Mouse (Mus musculus) gastrocnemius, adult 18-20 months (tissue): Measurements from ENCODE around the gene T2. TPM values are rescaled to one million over a fixed set of nuclear protein-coding genes. Genes with fewer than 3 reads are reported as not detected.
A peak's percentile ranks its signal among the peaks of the same experiment; 100 is the strongest.
"Not testable (repeated sequence)": the region's sequence is repeated elsewhere in the genome, so short reads cannot be mapped to it uniquely, and the experiment has no call there.

Experiments
- DNase-seq: peaks from one replicate; pipeline ENCODE4 v3.0.0; 2021; ENCODE audit warnings: low spot score
- long read RNA-seq, 2 experiments: library from polyadenylated mRNA; stranded (forward); transcript quantifications; one replicate each; pipeline ENCODE4 v2.0.0; 2021
- total RNA-seq, 2 experiments: library from RNA; stranded (reverse); gene quantifications; 2 replicates each; pipeline ENCODE4 v1.2.3; 2021

T2 gene
- total RNA-seq: not detected
- long read RNA-seq, experiment 1: 0 reads
- long read RNA-seq, experiment 2: 0 reads

DNA sequence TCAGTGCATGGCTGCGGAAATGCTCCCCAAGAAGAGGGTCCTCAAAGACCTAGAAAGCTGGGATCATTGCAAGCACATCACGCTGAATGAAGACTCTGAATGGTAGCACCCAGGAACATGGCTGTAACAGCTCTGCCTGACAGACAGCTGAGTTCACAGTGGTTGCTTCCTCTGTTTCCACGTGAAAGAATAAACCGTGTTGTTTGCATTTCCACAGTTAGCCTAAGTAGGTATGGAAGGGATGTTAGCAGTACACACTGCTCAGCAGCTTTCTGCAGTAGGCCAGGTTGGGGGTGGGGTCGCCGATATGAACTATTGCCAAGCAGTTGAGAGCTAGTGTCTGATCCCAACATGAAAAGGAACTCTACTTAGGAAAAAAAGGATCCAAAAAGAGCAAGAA lies at the start of gene T2:
T2 (plus strand) TSS at position 301 of the 400 bp plus-strand sequence.
- no peak for DNase-seq

DNA sequence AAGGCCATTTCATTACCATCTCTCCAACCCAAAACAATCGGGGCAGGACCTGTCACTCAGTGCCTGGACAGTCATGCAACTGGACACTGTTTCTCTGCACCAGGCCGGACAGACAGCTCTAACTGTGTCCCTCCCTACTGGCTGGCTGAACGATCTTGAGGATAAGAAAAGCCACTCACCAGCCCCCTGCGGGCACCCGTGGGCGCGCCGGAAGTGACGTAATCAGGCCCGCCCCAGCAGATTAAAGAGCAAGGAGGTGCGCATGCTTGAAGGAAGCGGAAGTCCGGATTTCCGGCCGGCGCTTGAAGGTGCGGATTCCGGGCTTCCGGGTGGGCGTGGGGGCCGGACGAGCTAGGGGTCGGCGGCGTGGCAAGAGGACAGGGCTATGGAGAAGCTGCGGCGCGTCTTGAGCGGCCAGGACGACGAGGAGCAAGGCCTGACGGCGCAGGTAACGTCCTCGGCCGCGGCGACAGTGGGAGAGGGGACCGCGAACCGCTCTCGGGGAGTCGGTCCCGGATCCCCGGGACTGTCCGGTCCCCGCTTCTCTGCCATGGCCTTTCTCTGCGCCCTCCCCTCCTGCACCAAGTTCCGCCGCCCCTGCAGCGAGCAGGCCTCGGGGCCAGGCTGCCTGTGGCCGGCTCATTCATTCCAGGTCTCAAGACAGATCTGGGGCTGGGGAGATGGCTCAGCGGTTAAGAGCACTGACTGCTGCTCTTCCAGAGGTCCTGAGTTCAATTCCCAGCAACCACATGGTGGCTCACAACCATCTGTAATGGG lies 44.8 kb upstream of the T2 start, which contains the start of gene Sft2d1:
Sft2d1 (plus strand) TSS at position 265 of the 777 bp plus-strand sequence.
- DNase-seq: peak; percentile 97

DNA sequence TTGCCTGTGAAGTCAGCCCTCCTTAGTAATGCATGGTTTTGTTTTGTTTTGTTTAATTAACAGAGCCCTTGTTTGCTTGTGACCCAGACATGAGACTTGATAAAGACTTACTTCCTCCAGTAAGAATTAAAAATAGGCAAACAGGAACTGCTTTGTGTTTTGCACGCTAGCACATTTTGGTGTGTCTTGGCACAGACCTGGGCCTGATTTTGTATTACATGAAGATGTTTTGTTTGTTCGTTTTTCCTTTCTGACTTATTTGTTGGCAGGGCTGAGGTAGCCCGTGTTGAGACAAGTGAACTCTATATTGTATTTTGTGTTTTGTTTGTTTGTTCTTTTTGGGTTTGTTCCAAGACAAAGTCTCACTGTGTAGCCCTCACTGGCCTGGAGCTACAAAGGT lies 44.0 kb upstream of the T2 start:
- no peak for DNase-seq

DNA sequence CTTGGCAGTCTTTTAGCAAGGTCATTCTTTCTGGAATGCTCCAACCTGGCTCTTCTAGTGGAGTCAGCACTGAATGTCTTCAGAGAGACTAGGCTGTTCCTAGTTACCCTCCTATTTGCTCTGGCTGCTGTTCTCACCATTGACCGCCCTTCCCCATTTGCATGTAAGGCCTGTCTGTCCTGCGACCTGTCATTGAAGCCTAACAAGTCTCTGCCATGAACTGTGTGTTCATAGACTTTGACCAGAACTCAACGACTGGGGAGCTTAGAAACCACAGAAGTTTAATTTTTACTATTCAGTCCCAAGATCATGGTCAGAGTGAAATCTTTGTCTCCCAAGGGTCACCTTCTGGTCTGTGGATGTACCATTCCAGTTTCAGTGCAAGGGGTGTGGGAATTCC lies 41.8 kb upstream of the T2 start:
- no peak for DNase-seq

DNA sequence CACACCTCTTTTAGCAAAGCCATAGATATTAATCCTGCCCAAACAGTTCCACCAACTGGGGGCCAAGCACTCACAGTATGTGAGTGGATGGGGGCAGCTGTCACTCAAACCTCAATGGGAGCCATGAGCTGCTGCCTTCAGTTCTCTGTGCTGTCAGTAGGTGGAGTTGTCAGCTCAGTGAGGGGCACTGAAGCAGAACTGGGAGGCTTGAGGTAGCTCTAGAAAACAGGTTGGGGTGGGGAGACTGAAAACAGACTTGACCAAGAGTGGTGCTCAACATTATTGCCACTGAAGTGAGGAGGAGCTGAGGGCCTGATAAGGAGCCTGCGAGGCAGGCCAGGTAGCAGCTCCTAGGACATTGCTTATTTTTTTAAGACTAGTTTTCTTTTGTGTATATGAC lies 39.5 kb upstream of the T2 start:
- no peak for DNase-seq

DNA sequence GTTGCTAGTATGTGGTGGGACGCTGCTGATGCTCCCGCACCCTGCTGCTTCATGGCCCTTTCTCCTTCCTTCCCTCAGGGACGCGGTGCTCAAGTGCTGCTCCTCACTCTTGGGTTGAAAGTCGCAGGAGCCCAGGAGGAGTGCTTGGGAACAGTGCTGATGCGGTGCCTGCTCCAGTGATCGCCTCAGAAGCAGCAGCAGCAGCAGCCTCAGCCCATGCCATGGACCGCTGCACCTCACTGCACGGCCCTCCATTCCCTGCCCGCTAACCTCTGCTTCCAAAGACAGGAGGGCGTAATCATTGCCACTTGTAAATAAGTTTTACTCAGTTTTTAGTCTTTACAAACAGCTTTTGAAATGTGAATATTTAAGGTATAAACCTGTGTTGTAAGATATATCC lies 28.9 kb upstream of the T2 start:
- not testable (repeated sequence) for DNase-seq

DNA sequence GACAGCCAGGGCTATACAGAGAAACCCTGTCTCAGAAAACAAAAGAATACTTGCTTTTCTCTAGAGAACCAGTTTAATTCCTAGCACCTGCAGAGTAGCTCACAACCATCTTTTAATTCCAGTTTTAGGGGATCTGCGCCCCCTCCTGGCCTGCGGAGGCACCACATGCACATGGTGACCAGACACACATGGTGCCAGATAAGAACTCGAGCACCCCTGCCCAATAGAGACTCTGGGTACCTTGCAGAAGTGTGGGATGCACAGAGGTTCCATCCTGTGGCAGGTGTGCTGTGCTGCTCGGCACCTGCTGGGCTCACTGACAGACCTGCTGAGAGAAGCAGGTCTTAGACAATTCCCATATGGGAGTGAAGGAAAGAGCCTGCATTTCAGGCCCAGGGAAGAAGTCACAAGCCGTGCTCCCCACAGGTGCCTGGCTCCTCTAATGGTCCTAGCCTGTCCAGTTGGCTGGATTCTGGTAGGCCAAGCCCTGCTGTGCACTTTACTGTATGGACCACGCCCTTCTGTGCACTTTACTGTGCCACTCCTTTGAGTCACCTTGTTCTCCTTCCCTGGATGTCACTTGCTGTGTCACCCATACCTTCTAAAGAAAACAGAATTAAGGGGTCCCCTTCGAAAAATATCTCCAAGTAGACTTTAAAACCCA lies 27.1 kb upstream of the T2 start:
- DNase-seq: no peak

DNA sequence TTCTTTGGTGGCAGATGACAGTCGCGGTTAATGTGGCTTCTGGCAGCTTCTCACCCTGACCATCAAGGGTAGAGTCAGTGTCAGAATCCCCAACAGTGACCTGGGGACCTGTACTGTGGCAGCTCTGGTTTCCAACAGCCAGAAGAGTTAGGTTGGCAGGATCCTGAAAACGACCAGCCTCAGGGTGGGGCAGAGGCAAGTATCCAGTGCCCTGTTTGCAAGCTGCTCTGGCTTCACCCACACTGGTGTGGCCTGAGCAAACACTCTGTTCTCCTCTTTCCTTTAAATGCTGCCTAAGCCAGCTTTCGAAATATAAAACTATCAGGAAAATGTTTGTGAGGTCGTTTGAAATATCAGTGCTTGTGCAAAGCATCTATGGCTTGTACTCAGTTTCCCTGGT lies 25.2 kb upstream of the T2 start:
- no peak for DNase-seq

DNA sequence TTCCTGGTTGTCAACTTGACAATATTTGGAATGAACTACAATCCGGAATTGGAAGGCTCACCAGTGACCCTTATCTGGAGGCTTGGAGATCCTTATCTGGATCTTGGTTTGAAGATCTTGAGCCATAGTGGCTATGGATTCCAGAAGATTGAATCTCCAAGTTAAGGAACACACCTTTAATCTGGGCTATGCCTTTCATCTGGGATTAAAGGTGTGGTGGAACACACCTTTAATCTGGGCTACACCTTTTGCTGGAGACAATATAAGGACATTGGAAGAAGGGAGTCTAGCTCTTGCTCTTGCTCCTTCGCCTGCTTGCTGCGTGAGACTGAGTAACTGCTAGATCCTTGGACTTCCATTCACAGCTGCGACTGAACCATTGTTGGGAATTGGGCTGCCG lies 18.6 kb upstream of the T2 start, which contains the start of gene Prr18:
Prr18 (plus strand) TSS at position 301 of the 400 bp plus-strand sequence.
- not testable (repeated sequence) for DNase-seq

DNA sequence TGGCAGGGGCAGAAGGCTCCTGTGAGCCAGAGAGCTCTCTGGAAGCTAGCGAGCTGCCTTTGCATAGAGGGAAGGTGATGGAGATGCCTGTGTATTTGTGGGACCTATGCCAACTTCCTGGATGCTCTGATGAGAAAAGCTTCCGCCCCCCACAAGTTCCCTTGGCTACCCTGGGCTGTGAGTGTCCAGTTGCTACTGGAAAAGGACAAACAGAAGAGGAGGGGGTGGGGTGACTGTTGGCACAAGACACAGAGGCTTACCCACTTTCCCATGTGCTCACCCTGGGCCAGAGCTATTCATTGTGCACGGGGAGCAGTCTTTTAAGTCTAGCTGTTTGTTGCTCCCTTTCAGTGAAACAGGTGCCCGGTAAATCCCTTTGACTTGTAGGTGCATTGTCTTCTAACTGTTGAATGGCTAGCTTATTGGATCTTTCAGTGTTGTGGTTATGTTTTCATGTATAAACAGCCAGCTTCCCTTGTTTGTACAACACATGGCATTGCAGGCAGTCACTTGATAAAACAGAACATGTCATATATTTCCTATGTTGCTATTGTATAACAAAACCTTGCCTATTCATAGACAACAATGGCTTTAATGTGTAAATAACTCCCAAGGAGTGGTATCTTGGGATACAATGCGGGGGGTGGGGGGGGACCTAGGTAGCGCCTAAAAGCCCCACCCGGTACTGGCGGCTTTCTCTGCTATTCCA lies 16.0 kb upstream of the T2 start:
- no peak for DNase-seq

DNA sequence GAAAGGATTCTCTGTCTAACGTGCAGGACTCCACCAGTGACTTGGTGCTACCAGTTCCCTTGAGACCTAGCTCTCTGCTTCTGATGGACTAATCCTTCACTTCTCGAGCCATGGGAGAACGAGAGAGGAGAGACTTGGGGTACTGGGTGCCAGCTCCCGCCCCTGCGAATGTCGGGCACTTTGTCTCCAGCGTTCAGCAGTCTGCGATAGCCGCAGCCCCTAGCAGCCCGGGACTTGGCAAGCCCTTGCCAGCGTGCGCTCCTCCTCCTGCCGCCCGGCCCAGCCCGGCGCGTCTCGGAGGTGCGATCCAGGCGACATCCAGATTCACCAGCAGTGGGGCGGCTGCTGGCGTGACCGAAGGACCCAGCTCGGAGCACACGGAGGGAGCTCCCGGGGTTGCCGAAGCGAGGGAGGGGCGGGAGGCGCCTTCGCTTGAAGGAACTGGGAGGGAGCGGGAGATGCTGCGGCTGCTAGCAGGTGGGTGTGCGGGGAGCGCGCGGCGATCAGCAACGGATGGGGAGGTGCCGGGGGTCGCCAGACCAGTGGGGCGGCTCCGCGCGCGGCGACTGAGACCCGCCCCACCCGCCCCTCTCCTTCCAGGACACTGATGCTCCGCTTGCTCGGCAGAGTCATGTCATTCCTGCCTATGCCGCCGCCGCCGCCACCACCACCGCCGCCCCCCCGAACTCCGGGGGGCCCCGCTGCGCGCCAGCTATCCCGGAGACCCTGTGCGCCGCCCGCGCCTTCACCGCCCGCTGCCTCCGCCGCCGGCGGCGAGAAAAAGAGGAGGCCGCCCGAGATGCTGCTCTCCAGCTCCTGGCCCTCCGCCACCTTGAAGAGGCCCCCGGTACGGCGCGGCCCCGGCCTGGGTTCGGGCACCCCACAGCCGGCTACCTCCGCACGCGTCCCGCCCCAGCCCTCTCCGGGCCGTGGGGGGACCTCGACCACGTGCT lies 15.1 kb upstream of the T2 start:
- peak; percentile 8 for DNase-seq

DNA sequence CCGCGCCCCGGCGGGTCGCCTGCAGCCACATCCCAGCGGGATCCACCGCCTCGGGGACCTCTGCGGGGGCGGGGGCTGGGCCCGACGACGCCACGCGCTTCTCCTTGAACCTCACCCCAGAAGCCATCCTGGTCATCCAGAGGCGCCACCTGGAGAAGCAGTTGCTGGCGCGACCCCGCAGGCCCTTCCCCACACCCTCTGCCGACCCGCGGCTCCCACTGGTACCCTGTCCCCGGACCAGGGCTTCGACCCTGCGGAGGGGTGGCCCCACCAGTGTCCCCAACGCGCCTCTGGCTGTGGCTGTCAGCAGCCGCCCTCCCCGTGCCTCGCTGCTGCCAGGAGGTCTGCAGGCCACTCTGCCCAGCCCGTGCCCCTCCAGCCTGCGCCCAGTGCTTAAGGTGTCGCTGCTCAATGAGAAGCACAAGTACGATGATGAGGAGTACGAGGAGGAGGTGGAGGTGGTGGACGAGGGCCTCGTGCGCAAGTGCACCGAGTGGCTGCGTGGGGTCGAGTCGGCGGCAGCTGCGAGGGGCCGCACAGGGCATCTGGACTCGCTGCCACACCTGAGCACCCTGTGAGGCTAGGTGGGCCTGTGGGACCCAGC lies 14.3 kb upstream of the T2 start:
- DNase-seq: no peak

DNA sequence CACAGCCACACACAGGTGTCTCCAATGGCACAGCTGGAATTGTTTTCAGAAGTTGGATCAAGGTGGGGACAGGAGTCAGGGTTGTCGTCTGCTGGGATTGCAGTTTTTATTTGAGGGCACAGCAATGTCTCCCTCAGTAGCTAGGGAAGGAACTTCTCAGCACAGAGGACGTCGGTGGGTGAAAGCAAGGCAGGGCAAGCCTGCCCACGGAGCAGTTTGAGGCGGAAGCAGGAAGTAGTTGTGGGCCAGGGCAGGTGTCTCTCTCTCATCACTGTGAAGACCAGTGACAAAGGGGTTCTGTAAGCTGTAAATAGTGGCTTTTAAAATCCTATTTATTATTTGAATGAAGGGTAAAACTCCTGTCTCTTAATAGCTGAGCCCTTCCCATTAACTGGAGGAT lies 13.1 kb upstream of the T2 start:
- no peak for DNase-seq

DNA sequence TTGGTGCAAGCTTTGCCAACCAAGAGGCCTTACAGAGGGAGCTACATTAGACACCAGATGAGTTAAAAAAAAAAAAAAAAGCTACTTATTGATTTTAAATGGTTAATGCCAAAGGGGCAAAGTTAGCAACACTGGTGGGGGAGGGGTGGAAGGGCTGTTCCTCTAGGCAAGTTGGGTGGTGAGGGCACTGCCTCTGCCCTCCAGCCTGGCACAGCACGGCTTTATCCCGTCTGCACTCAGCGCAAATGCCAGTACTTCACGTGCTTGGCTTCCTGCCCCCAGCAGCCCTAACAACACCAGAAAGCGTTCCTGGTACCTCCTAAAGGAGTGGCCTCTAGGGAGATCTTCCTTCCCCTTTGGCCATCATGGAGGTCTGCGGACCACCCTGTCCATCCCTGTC lies 12.4 kb upstream of the T2 start:
- no peak for DNase-seq

DNA sequence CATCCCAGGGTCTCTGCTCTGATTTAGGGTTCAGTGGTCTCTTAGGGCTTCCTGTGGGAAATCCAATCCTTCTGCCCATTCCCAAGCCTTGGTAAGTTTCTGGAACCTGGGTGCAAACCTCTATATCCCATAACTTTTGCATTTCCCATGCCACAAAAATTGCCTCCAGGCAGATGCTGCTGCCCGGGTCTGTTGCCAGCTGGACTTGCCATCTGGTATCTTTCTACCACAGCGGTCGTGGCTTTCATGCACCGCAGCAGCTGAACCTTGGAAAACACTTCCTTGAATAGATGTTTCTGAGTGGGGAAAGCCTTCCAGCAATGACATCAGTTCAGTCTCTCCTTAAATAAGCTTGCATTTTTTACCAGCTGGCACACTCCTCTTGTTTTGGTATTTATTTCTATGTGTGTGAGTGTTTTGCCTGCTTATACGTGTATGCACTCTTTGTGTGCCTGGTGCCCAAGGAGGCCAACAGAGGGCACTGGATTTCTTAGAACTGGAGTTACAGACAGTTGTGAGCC lies 8.0 kb upstream of the T2 start:
- no peak for DNase-seq

DNA sequence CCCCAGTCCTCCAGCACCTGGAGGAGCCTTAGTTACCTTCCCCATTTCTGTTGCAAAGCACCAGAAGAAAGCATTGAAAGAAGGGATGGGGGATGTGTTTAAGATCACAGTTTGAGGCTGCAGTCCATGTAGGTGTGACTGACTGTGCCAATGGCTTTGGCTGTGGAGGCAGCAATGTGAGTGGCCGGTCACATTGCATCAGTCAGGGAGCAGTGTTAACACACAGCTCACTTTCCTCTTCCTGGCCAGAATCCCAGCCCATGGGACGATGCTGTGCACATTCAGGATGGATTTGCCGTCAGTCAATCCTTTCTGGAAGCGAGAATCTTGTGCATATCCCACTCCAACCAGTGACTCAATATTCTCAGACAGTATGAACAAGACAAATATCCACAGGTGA lies 6.9 kb upstream of the T2 start:
- DNase-seq: no peak

DNA sequence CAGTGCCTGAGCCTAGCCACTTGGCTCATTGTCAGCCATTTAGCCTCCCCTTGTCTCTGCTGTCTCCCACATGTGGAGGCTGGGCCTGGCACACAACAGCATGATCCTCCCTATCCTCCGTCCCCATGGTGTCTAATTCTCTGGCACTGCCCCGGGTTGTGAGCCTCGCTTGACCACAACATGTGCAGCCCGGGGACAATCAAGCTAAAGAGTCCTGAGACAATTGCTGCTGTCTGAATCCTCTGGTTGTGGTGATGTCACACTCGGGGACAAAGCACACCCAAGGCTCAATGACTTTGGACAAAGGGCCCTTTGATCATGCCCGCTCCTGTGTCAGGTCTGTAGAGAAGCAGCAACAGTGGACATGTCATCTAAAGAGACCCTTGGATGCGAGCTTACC lies 4.7 kb upstream of the T2 start:
- DNase-seq: no peak

DNA sequence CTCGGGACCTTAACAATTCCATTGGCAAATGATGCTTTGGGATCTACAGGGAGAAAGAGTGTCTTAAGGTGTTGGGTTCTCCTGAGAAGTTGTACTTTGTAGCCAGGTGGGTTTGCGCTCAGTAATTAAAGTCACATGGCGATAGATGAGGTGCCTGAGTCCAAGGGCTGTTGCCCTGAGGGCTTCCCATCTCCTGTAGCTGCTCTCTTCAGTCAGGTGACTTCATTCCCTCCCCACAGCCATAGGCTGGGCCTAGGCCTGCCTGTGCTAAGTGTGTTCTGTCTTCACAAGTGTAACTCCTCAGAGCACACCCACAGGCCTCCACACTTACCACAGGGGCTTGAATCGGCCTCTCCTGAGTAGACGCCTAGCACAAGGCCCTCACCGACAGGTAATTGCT lies 1.7 kb downstream of the T2 start:
- no peak for DNase-seq

DNA sequence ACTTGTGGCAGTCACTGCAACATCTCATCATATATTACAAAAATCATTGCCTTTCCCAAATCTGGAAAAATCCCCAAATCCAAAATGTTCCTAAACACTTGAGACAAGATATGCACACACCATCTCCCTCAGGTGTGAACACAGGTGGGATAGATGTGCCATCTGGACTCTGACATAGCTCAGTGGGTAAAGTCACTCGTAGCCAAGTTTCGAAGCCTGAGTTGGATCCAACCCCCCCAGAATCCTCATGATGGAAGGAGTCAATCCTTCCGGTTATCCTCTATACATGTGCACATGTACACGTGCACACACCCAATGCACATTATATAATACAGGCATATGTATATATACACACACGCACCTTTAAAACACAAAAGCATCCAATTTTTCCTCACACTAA lies 5.1 kb downstream of the T2 start:
- DNase-seq: no peak

DNA sequence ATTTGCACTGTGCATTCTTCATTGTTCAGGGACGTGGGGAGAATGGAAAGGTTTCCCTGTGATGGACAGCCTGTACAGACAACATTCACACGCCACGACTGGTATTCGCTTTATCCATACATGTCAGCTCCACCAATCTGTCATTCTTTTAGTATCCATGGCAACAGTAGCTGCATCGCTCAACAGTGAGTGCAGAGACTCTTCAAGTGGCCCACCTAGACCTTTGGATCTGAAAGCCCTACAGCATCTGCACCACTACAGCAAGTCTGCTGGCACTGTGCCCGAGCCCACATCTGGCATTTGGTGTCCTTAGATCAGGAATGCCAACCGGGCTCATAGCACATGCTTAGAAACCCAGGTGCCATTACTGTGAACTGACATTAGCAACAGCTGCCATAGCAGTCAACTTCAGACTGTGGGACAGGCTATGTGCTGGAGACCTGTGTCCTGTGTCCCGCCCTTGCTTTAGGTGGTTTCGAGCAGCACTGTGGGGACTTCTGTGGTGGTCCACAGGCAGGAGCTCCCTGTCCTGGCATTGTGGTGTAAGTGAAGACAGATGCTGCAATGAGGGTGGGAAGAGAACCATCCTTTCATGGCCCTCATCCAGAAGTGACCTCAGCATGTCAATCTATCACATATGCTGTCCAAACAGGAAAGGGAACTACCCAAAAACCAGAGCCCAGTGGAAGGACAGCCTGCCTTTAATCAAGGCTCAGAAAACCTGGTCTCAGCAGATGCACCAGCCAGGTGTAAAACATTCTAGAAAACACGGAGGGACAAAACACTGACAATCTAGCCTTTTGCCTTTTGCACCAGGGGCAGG lies 5.7 kb downstream of the T2 start:
- DNase-seq: no peak
